Mouse (Mus musculus) stomach, embryonic 16.5 days (tissue): ENCODE data around the gene Sort1. TPM values are rescaled to one million over a fixed set of nuclear protein-coding genes. Genes with fewer than 3 reads are reported as not detected.

ENCODE experiments used
- ATAC-seq: fragments of 200-750 bp; cut with Nextera tagmentation; 2 replicates; pipeline ENCODE4 v1.8.0; 2017; ENCODE audit warnings: moderate number of reproducible peaks, moderate TSS enrichment; ENCODE audit not compliant: insufficient read depth, low FRiP score
- H3K27ac ChIP-seq: fragments of 300-500 bp; sonication (generic); 2 replicates; pipeline ENCODE4 v1.5.1; 2014; ENCODE audit warnings: low read length
- H3K27me3 ChIP-seq: fragments of 300-500 bp; sonication (generic); 2 replicates; pipeline ENCODE4 v1.6.1; 2014; ENCODE audit warnings: low read length, control low read depth, mixed read lengths; ENCODE audit not compliant: control insufficient read depth, insufficient read depth
- H3K36me3 ChIP-seq: fragments of 300-500 bp; sonication (generic); 2 replicates; pipeline ENCODE4 v1.6.1; 2014; ENCODE audit warnings: low read length; ENCODE audit not compliant: control insufficient read depth, insufficient read depth
- H3K4me1 ChIP-seq: fragments of 300-500 bp; sonication (generic); 2 replicates; pipeline ENCODE4 v1.6.1; 2014; ENCODE audit warnings: low read length, control low read depth, mixed read lengths; ENCODE audit not compliant: control insufficient read depth, insufficient read depth
- H3K4me2 ChIP-seq: fragments of 300-500 bp; sonication (generic); 2 replicates; pipeline ENCODE4 v1.6.1; 2014; ENCODE audit warnings: low read depth, low read length, mixed read lengths
- H3K4me3 ChIP-seq: fragments of 300-500 bp; sonication (generic); replicated peaks from 2 replicates; pipeline ENCODE4 v1.5.1; 2014; ENCODE audit warnings: mild to moderate bottlenecking, low read length
- H3K9ac ChIP-seq: fragments of 300-500 bp; sonication (generic); 2 replicates; pipeline ENCODE4 v1.6.1; 2014; ENCODE audit warnings: low read length
- H3K9me3 ChIP-seq: fragments of 300-500 bp; sonication (generic); replicated peaks from 2 replicates; pipeline ENCODE4 v1.6.1; 2016; ENCODE audit warnings: low read length, control low read depth; ENCODE audit not compliant: control insufficient read depth
- WGBS: fragments of 180-500 bp; shearing (Covaris S2); extraction: QIAGEN DNeasy Blood & Tissue Kit; methylation state at CpG from one replicate; pipeline ENCODE4 v1.1.7; 2014; 5-methylcytosine and 5-hydroxymethylcytosine counted together
- polyA plus RNA-seq: library from polyadenylated mRNA; unstranded; fragments of >200 nt; fragmentation: Nextera tagmentation; extraction: Ambion mirVana; gene quantifications from 2 replicates; pipeline ENCODE4 v1.2.1, GENCODE M21; 2015

Gene Sort1
- polyA plus RNA-seq, 1 experiment from 2014 or later = 7.4 TPM

- H3K4me2 ChIP-seq = no peak overlapping the region
- 83% methylated on average over 4 of the region's 4 CpGs for WGBS
- no peak overlapping the region; the same call in 1 of the 2 replicates for H3K27ac ChIP-seq
- H3K9me3 ChIP-seq = no peaks in the 10 kb centered on the region
- H3K9ac ChIP-seq = no peak overlapping the region
- peaks cover 10% of the 10 kb centered on the region for H3K4me1 ChIP-seq
- H3K27me3 ChIP-seq = no peaks in the 10 kb centered on the region
- no peak for ATAC-seq
- H3K4me3 ChIP-seq = no peak overlapping the region
- H3K36me3 ChIP-seq = no peaks in the 10 kb centered on the region
These were observed 38.3 kb downstream of the Sort1 start for GRCm38 (mm10) chr3:108322136-108322535.

- WGBS = 91% methylated on average over 3 of the region's 3 CpGs
These were observed 39.1 kb downstream of the Sort1 start for GRCm38 (mm10) chr3:108322962-108323361.

GRCm38 (mm10) chr3:108324837-108325236, 41.0 kb downstream of the Sort1 start:
- H3K4me2 ChIP-seq = no peak overlapping the region

More at GRCm38 (mm10) chr3:108322962-108323361, 39.1 kb downstream of the Sort1 start:
- Histone ChIP-seq H3K4me2 (no peak overlapping the region), H3K9ac (no peak overlapping the region), H3K4me1 (peaks cover 13% of the 10 kb centered on the region), H3K9me3 (no peaks in the 10 kb centered on the region), H3K4me3 (no peak overlapping the region), H3K27me3 (no peaks in the 10 kb centered on the region), H3K36me3 (no peaks in the 10 kb centered on the region), H3K27ac (no peak overlapping the region)
- ATAC-seq = no peak

GRCm38 (mm10) chr3:108325521-108325920, 41.6 kb downstream of the Sort1 start:
- no peaks in the 10 kb centered on the region for H3K9me3 ChIP-seq
- H3K27me3 ChIP-seq = no peaks in the 10 kb centered on the region
- no peak overlapping the region for H3K27ac ChIP-seq
- H3K4me3 ChIP-seq = no peak overlapping the region
- WGBS = 79% methylated on average over 9 of the region's 9 CpGs
- no peak overlapping the region for H3K9ac ChIP-seq
- H3K4me1 ChIP-seq = peaks cover 14% of the 10 kb centered on the region
- no peak for ATAC-seq
- no peaks in the 10 kb centered on the region for H3K36me3 ChIP-seq
- no peak overlapping the region for H3K4me2 ChIP-seq

More at GRCm38 (mm10) chr3:108324837-108325236, 41.0 kb downstream of the Sort1 start:
- Histone ChIP-seq H3K4me1 (peaks cover 18% of the 10 kb centered on the region), H3K27ac (no peak overlapping the region), H3K9ac (no peak overlapping the region), H3K36me3 (no peaks in the 10 kb centered on the region), H3K9me3 (no peaks in the 10 kb centered on the region), H3K27me3 (no peaks in the 10 kb centered on the region), H3K4me3 (no peak overlapping the region)
- WGBS = 83% methylated on average over 4 of the region's 4 CpGs
- ATAC-seq = no peak

GRCm38 (mm10) chr3:108327275-108327674, 43.4 kb downstream of the Sort1 start:
- Histone ChIP-seq H3K27me3 (no peaks in the 10 kb centered on the region), H3K9ac (no peak overlapping the region), H3K9me3 (no peaks in the 10 kb centered on the region), H3K36me3 (no peaks in the 10 kb centered on the region), H3K4me1 (peaks cover 12% of the 10 kb centered on the region), H3K4me3 (no peak overlapping the region), H3K27ac (no peak overlapping the region), H3K4me2 (no peak overlapping the region)
- no peak for ATAC-seq
- WGBS = 75% methylated on average over 8 of the region's 8 CpGs

- Histone ChIP-seq H3K4me2 (no peak overlapping the region), H3K4me1 (peaks cover 12% of the 10 kb centered on the region), H3K4me3 (no peak overlapping the region), H3K27me3 (no peaks in the 10 kb centered on the region), H3K36me3 (no peaks in the 10 kb centered on the region), H3K27ac (peak overlapping the region; percentile 83), H3K9me3 (no peaks in the 10 kb centered on the region), H3K9ac (0 out of 2 replicates have a peak overlapping the region, but pooled peaks have one; percentile 32)
- WGBS = 44% methylated on average over 3 of the region's 3 CpGs
- peak; percentile 72 for ATAC-seq
These were observed 44.0 kb downstream of the Sort1 start for GRCm38 (mm10) chr3:108327916-108328315.

- H3K36me3 ChIP-seq = no peaks in the 10 kb centered on the region
- H3K9me3 ChIP-seq = no peaks in the 10 kb centered on the region
- H3K27ac ChIP-seq = peak overlapping the region; percentile 83
- ATAC-seq = peak; percentile 83; the same call in 1 of the 2 replicates
- no peaks in the 10 kb centered on the region for H3K27me3 ChIP-seq
- no peak overlapping the region for H3K4me3 ChIP-seq
- peaks cover 12% of the 10 kb centered on the region for H3K4me1 ChIP-seq
- H3K9ac ChIP-seq = peak overlapping the region; percentile 32; the same call in 1 of the 2 replicates
- 53% methylated on average over 9 of the region's 9 CpGs for WGBS
- no peak overlapping the region for H3K4me2 ChIP-seq
These were observed 44.6 kb downstream of the Sort1 start for GRCm38 (mm10) chr3:108328441-108328841.

- Histone ChIP-seq H3K4me1 (peaks cover 12% of the 10 kb centered on the region), H3K27ac (no peak overlapping the region), H3K9me3 (no peaks in the 10 kb centered on the region), H3K27me3 (no peaks in the 10 kb centered on the region), H3K4me2 (no peak overlapping the region), H3K36me3 (no peaks in the 10 kb centered on the region), H3K9ac (no peak overlapping the region), H3K4me3 (no peak overlapping the region)
- WGBS = 94% methylated on average over 6 of the region's 6 CpGs
- ATAC-seq = no peak
These were observed 46.9 kb downstream of the Sort1 start for GRCm38 (mm10) chr3:108330812-108331211.

GRCm38 (mm10) chr3:108336878-108337277, 53.0 kb downstream of the Sort1 start:
- H3K4me2 ChIP-seq = no peak overlapping the region
- no peaks in the 10 kb centered on the region for H3K36me3 ChIP-seq
- 90% methylated on average over 5 of the region's 5 CpGs for WGBS
- H3K9me3 ChIP-seq = no peaks in the 10 kb centered on the region
- no peak overlapping the region for H3K4me3 ChIP-seq
- ATAC-seq = no peak
- no peaks in the 10 kb centered on the region for H3K4me1 ChIP-seq
- no peaks in the 10 kb centered on the region for H3K27me3 ChIP-seq
- H3K9ac ChIP-seq = no peak overlapping the region
- H3K27ac ChIP-seq = no peak overlapping the region
